Mouse (Mus musculus) liver, embryonic 16.5 days (tissue): Measurements from ENCODE around the gene Inip. TPM values are rescaled to one million over a fixed set of nuclear protein-coding genes. Genes with fewer than 3 reads are reported as not detected.

Source experiments
- ATAC-seq: fragments of 200-750 bp; cut with Nextera tagmentation; 2 replicates; pipeline ENCODE4 v1.8.0; 2017; ENCODE audit warnings: low read depth, mild to moderate bottlenecking, moderate number of reproducible peaks, moderate library complexity
- H3K27ac ChIP-seq: fragments of 300-500 bp; sonication (generic); 2 replicates; pipeline ENCODE4 v1.5.1; 2014; ENCODE audit warnings: mild to moderate bottlenecking, low read length
- H3K27me3 ChIP-seq: fragments of 300-500 bp; sonication (generic); 2 replicates; pipeline ENCODE4 v1.6.1; 2014; ENCODE audit warnings: low read depth, low read length, mixed read lengths; ENCODE audit not compliant: control insufficient read depth, insufficient read depth
- H3K36me3 ChIP-seq: fragments of 300-500 bp; sonication (generic); 2 replicates; pipeline ENCODE4 v1.6.1; 2014; ENCODE audit warnings: mild to moderate bottlenecking; ENCODE audit not compliant: control insufficient read depth, insufficient read depth
- H3K4me1 ChIP-seq: fragments of 300-500 bp; sonication (generic); 2 replicates; pipeline ENCODE4 v1.6.1; 2014; ENCODE audit warnings: low read depth, low read length, mixed read lengths; ENCODE audit not compliant: control insufficient read depth
- H3K4me2 ChIP-seq: fragments of 300-500 bp; sonication (generic); 2 replicates; pipeline ENCODE4 v1.6.1; 2014; ENCODE audit warnings: low read depth, low read length, mixed read lengths
- H3K4me3 ChIP-seq: fragments of 300-500 bp; sonication (generic); 2 replicates; pipeline ENCODE4 v1.5.1; 2014; ENCODE audit warnings: low read depth, mild to moderate bottlenecking, low read length
- H3K9ac ChIP-seq: fragments of 300-500 bp; sonication (generic); 2 replicates; pipeline ENCODE4 v1.6.1; 2014; ENCODE audit warnings: low read depth, low read length
- H3K9me3 ChIP-seq: fragments of 300-500 bp; sonication (generic); replicated peaks from 2 replicates; pipeline ENCODE4 v1.6.1; 2016; ENCODE audit warnings: low read length; ENCODE audit not compliant: control insufficient read depth
- WGBS: fragments of 180-500 bp; shearing (Covaris S2); extraction: QIAGEN DNeasy Blood & Tissue Kit; methylation state at CpG from one replicate; pipeline ENCODE4 v1.1.7; 2014; ENCODE audit not compliant: insufficient replicate concordance; 5-methylcytosine and 5-hydroxymethylcytosine counted together
- polyA plus RNA-seq: library from polyadenylated mRNA; unstranded; fragments of >200 nt; fragmentation: Nextera tagmentation; extraction: Ambion mirVana; gene quantifications from 2 replicates; pipeline ENCODE4 v1.2.1, GENCODE M21; 2015

Inip gene
- polyA plus RNA-seq, 1 experiment from 2014 or later = 14.0 TPM

DNA sequence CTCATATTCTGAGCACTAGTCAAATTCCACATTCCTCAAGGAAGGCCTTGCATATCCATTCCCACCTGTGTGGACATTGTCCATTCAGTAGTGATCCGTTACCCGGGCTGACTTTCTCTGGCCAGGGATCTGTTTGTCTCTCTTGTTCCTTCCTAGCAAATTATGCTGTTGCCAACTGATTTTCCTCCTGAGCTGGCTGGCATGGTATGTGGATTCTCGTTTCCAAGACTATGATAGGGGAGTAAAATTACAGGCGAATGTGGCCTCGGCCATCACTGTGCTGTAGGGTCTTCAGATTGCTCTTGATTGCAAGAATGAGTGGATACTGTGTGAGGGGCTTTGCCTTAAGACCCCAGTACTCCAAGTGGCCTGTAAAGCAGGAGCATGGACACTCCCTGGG is 25.0 kb upstream of the Inip start:
- no peaks in the 10 kb centered on the region for H3K9me3 ChIP-seq
- no peak overlapping the region for H3K27ac ChIP-seq
- WGBS = 68% methylated on average over 5 of the region's 5 CpGs
- no peak overlapping the region for H3K9ac ChIP-seq
- ATAC-seq = no peak
- H3K36me3 ChIP-seq = no peaks in the 10 kb centered on the region
- H3K4me1 ChIP-seq = peaks cover 3% of the 10 kb centered on the region; the same call in 1 of the 2 replicates
- H3K4me3 ChIP-seq = no peak overlapping the region
- H3K27me3 ChIP-seq = no peaks in the 10 kb centered on the region
- H3K4me2 ChIP-seq = no peak overlapping the region

DNA sequence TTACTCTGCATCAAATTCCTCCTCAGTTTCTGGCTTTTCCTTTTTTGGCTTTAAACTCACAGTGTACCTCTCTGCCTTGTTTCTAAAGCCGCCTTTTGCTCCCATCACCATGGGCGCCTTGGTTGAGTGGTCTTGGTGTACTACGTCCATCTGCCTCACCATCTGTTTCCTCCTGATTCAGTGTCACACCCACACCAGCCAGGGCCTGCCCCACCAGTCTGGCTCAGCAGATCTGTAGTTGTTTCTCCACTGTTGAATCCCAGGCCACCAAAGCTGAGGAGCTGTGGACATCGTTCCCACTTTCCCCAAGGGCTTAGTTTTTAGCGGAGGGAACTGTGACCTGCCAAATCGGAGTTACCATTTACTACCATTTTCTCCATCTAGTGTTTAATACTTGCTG is 24.2 kb upstream of the Inip start:
- no peak overlapping the region for H3K4me2 ChIP-seq
- peaks cover 3% of the 10 kb centered on the region; the same call in 1 of the 2 replicates for H3K4me1 ChIP-seq
- no peak overlapping the region for H3K9ac ChIP-seq
- no peak overlapping the region for H3K27ac ChIP-seq
- WGBS = 46% methylated on average over 6 of the region's 6 CpGs
- H3K36me3 ChIP-seq = no peaks in the 10 kb centered on the region
- no peaks in the 10 kb centered on the region for H3K9me3 ChIP-seq
- no peak for ATAC-seq
- no peaks in the 10 kb centered on the region for H3K27me3 ChIP-seq
- no peak overlapping the region for H3K4me3 ChIP-seq

DNA sequence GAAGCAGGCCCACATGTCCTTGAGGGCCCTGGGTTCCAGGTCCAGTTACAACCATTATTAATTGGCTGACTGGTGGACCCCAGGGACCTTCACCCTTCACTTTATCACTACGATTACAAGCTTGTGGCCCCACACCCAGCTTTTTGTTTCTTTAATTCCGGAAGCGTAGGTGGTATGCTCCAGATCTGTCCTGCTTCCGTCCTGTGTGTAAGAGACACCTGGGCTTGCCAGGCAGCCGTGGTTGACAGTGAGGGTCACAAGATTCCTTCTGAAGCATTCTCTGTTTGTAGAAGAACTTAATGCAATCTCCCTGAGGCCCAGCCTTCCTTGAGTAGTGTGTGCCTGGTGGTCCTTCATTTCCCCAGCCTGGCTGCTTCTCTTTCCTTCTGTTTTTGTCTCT is 23.5 kb upstream of the Inip start:
- no peak for ATAC-seq
- Histone ChIP-seq H3K4me1 (peaks cover 3% of the 10 kb centered on the region; the same call in 1 of the 2 replicates), H3K9ac (no peak overlapping the region), H3K4me3 (no peak overlapping the region), H3K27me3 (no peaks in the 10 kb centered on the region), H3K27ac (no peak overlapping the region), H3K9me3 (no peaks in the 10 kb centered on the region), H3K4me2 (no peak overlapping the region), H3K36me3 (no peaks in the 10 kb centered on the region)
- 75% methylated on average over 5 of the region's 5 CpGs for WGBS

DNA sequence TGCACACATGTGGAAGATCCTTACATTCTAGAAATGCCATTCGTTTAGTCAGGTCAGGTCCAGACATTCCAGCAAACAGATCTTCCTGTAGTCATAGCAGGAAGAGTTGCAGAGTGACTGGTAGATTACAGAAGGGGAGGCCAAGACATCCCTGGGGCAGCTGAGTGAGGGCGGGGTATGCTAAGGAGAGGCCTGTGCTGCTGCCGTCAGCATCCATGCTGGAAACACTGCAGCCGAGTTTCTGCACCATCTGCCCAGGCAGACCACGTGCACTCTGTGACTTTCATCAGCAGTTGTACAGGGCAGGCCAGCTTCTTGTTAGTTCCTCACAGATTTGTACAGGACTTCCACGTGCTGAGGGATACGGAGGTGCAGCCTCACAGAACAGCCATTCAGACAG is 22.1 kb upstream of the Inip start:
- Histone ChIP-seq H3K27ac (no peak overlapping the region), H3K4me2 (no peak overlapping the region), H3K36me3 (no peaks in the 10 kb centered on the region), H3K4me3 (no peak overlapping the region), H3K9me3 (no peaks in the 10 kb centered on the region), H3K9ac (no peak overlapping the region), H3K27me3 (no peaks in the 10 kb centered on the region), H3K4me1 (peaks cover 6% of the 10 kb centered on the region; the same call in 1 of the 2 replicates)
- peak; percentile 53 for ATAC-seq
- WGBS = 54% methylated on average over 7 of the region's 7 CpGs

DNA sequence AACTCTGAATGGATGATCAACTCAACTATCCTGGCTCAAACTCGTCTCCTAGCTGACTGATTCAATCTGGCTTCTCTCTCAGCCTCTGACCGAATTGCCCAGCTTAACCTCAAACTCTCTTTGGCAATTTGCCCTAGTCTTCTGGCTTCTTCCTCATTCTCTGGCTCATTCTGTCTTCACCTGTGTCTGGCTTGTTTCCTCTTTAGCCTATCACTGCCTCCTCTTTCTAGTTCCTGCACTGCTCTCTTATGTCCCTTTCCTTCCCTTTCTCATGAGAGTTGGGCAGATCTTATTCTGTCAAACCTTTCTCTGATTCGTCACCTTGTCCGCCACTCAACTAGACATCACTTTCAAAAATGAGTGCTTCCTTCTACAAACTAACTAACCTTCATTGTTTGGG is 20.7 kb upstream of the Inip start:
- WGBS = 55% methylated on average over 4 of the region's 4 CpGs
- Histone ChIP-seq H3K4me2 (no peak overlapping the region), H3K36me3 (no peaks in the 10 kb centered on the region), H3K27me3 (no peaks in the 10 kb centered on the region), H3K27ac (no peak overlapping the region), H3K4me1 (peaks cover 13% of the 10 kb centered on the region), H3K9ac (no peak overlapping the region), H3K4me3 (no peak overlapping the region), H3K9me3 (no peaks in the 10 kb centered on the region)
- no peak for ATAC-seq

DNA sequence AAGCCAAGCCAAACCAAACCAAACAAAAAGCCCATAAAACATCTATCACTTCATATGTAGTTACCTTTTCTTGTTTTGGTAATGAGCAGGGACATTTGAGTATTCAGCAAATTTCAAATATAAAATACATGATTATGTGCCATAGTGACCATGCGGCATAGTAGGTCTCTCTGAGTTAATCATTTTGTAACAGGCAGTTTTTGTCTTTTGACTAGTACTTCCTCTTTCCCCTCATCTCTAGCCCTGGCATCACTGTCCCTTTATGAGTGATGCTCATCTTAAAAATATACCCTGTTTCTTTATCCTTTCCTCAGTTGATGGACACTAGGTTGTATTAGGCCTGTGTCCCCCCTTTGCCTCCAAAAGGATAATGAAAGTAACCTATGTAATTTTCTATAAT is 20.1 kb upstream of the Inip start:
- WGBS = 82% methylated on average over 1 of the region's 1 CpGs

DNA sequence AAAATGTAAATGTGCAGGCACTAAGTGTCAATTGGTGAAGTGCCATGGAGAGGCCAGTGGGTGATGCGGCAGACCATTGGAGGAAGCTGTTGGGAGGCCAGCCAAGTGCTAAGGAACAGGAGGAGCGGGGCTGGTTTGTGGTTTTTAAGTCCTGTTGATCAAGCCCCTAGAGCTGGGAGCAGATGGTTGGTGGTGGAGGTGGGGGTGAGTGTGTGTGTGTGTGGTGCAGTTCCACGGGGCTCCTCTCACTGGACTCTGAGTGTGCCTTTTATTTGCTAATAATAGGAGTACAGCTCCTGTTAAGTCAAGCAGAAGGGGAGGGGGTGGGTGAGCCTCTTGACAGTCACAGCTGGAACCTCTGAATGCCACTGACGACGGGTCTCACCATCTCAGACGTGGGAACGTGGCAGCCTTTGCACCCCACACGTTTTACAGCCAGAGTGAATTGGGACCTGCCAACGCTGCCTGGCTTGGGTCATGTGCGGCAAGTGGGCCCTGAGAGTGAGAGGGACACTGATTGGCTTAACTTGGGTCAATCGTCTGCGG is 18.2 kb upstream of the Inip start:
- no peaks in the 10 kb centered on the region for H3K27me3 ChIP-seq
- H3K9me3 ChIP-seq = no peaks in the 10 kb centered on the region

More for the DNA sequence above, 20.1 kb upstream of the Inip start:
- H3K9ac ChIP-seq = no peak overlapping the region
- H3K4me2 ChIP-seq = no peak overlapping the region
- H3K27ac ChIP-seq = no peak overlapping the region
- ATAC-seq = no peak
- H3K9me3 ChIP-seq = no peaks in the 10 kb centered on the region
- no peaks in the 10 kb centered on the region for H3K36me3 ChIP-seq
- no peak overlapping the region for H3K4me3 ChIP-seq
- peaks cover 15% of the 10 kb centered on the region for H3K4me1 ChIP-seq
- no peaks in the 10 kb centered on the region for H3K27me3 ChIP-seq

DNA sequence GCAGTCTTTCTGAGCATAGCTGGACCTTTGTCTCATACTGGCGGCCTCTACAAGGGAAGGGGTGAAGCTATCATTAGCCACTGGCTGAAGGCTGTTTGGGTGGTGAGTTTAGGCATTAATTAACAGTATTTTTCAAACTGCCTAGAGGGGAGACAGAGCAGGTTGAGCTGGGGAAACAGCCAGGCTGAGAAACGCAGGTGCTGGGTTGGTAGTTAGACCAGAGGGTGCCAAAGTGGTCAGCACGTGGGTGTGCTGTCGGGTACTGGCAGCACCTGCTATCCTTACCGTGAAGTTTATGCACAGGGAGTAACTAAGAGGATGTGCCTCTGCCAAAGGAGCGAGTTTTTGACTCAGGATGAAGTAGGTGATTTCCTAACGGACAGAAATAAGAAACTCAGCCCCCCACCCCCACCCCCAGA is 17.7 kb upstream of the Inip start:
- Histone ChIP-seq H3K36me3 (no peaks in the 10 kb centered on the region), H3K27ac (peak overlapping the region; percentile 18; the same call in 1 of the 2 replicates), H3K9me3 (no peaks in the 10 kb centered on the region), H3K27me3 (no peaks in the 10 kb centered on the region), H3K4me1 (peaks cover 25% of the 10 kb centered on the region), H3K4me3 (no peak overlapping the region), H3K4me2 (no peak overlapping the region), H3K9ac (no peak overlapping the region)
- WGBS = 27% methylated on average over 7 of the region's 7 CpGs
- ATAC-seq = no peak

More for the DNA sequence above, 18.2 kb upstream of the Inip start:
- H3K27ac ChIP-seq = no peak overlapping the region
- 0 out of 2 replicates have a peak, but pooled peaks have one; percentile 16 for ATAC-seq
- no peak overlapping the region for H3K4me2 ChIP-seq
- H3K4me3 ChIP-seq = no peak overlapping the region
- H3K9ac ChIP-seq = no peak overlapping the region
- H3K4me1 ChIP-seq = peaks cover 20% of the 10 kb centered on the region
- 48% methylated on average over 12 of the region's 12 CpGs for WGBS
- H3K36me3 ChIP-seq = no peaks in the 10 kb centered on the region

DNA sequence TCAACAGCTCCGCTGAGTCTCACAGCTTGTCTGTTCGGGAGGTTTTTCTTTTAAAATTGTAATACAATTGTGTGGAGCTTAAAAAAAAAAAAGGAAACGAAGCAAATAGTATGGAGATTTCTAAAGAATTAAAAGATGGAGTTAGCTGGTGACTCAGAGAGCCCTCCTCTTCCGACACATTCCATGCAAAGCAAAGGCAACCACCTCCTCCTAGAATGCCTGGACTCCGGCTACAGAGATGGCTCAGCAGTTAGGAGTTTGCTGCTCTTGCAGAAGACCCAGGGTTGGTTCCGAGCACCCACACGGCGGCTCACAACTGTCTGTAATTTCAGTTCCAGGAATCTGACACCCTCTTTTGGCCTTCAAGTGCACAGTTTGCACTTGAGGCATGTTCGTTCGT is 17.1 kb upstream of the Inip start:
- WGBS = 77% methylated on average over 10 of the region's 10 CpGs
- ATAC-seq = no peak
- H3K4me1 ChIP-seq = peaks cover 30% of the 10 kb centered on the region
- peak overlapping the region; percentile 18; the same call in 1 of the 2 replicates for H3K27ac ChIP-seq
- H3K36me3 ChIP-seq = no peaks in the 10 kb centered on the region
- H3K27me3 ChIP-seq = no peaks in the 10 kb centered on the region
- no peak overlapping the region for H3K4me3 ChIP-seq
- no peak overlapping the region for H3K4me2 ChIP-seq
- no peak overlapping the region for H3K9ac ChIP-seq
- H3K9me3 ChIP-seq = no peaks in the 10 kb centered on the region
